ENCODE assay signal across 9 mouse cellular contexts in genomic region chr14:12680819-12681638, GRCm38 (mm10).
DNase-seq lines count a peak whose midpoint lies in the region; ATAC-seq and TF ChIP-seq lines count a peak whose summit lies in the region.
"Had no signal": no experiment of that assay in that cellular context is flagged by ENCODE, and none has a peak within 500 bp of the region (broad histone marks: within the 10 kb centered on the region; RNA-seq: fewer than 3 reads in every experiment).

No protein-coding gene starts in this region.

- H3K36me3 ChIP-seq in forebrain, embryonic 15.5 days, result no peaks in the 10 kb centered on the region
- H3K36me3 ChIP-seq in forebrain, embryonic 10.5 days (replicated peaks), result no peaks in the 10 kb centered on the region
- H3K36me3 ChIP-seq in neural tube, embryonic 11.5 days (ENCODE audit: control insufficient read depth, insufficient read depth, low read length), result no peaks in the 10 kb centered on the region
- H3K36me3 ChIP-seq in hindbrain, embryonic 13.5 days, result peaks cover 7% of the 10 kb centered on the region
- H3K36me3 ChIP-seq in liver, postnatal 0 days (replicated peaks; ENCODE audit: insufficient read depth, low read length), result no peaks in the 10 kb centered on the region

- H3K4me2 ChIP-seq in forebrain, embryonic 15.5 days (replicated peaks), result no peak overlapping the region
- no peak overlapping the region for H3K4me2 ChIP-seq in neural tube, embryonic 11.5 days (ENCODE audit: low read depth)
- H3K4me2 ChIP-seq in hindbrain, embryonic 13.5 days, result no peak overlapping the region
- H3K4me2 ChIP-seq in liver, postnatal 0 days (ENCODE audit: low read depth, low read length), result no peak overlapping the region

- no peak for TF ChIP-seq CTCF in liver, postnatal 0 days (IDR thresholded peaks at IDR 0.05; ENCODE audit: low read depth)

- 60% methylated on average over 3 of the region's 3 CpGs for WGBS in forebrain, embryonic 15.5 days
- 88% methylated on average over 3 of the region's 3 CpGs for WGBS in forebrain, embryonic 10.5 days
- 59% methylated on average over 3 of the region's 3 CpGs for WGBS in neural tube, embryonic 11.5 days
- WGBS in hindbrain, embryonic 13.5 days, result 55% methylated on average over 3 of the region's 3 CpGs
- 47% methylated on average over 3 of the region's 3 CpGs for WGBS in liver, postnatal 0 days (ENCODE audit: insufficient replicate concordance)

- no peak overlapping the region for H3K9ac ChIP-seq in forebrain, embryonic 15.5 days (replicated peaks)
- no peak overlapping the region for H3K9ac ChIP-seq in neural tube, embryonic 11.5 days (ENCODE audit: low read length)
- H3K9ac ChIP-seq in hindbrain, embryonic 13.5 days, result peak overlapping the region; percentile 39; the same call in 1 of the 2 replicates
- no peak overlapping the region for H3K9ac ChIP-seq in liver, postnatal 0 days (replicated peaks)

- peak; percentile 93 for ATAC-seq in forebrain, embryonic 15.5 days (replicated peaks)
- peak; percentile 56; the same call in 1 of the 2 replicates for ATAC-seq in neural tube, embryonic 11.5 days (ENCODE audit: insufficient read depth, low FRiP score, low TSS enrichment)
- ATAC-seq in hindbrain, embryonic 13.5 days (ENCODE audit: low FRiP score), result peak; percentile 57
- no peak for ATAC-seq in liver, postnatal 0 days

- no peaks in the 10 kb centered on the region for H3K9me3 ChIP-seq in forebrain, embryonic 15.5 days
- no peaks in the 10 kb centered on the region for H3K9me3 ChIP-seq in forebrain, embryonic 10.5 days
- H3K9me3 ChIP-seq in neural tube, embryonic 11.5 days (ENCODE audit: control insufficient read depth, low read length), result no peaks in the 10 kb centered on the region
- no peaks in the 10 kb centered on the region for H3K9me3 ChIP-seq in hindbrain, embryonic 13.5 days
- no peaks in the 10 kb centered on the region for H3K9me3 ChIP-seq in liver, postnatal 0 days (ENCODE audit: low read length)

- no peak for DNase-seq in forebrain, embryonic 10.5 days (ENCODE audit: extremely low spot score, low spot score)
- no peak for DNase-seq in neural tube, embryonic 11.5 days (ENCODE audit: low spot score)
- no peak for DNase-seq in neural tube, embryonic 10.5 days (ENCODE audit: extremely low spot score, low spot score)
- DNase-seq in adrenal gland, postnatal 36 days, result no peak
- no peak for DNase-seq in liver, postnatal 0 days
- DNase-seq in urinary bladder, postnatal 14 days (ENCODE audit: low spot score), result no peak
- DNase-seq: heart, postnatal 36 days had no signal

- peak overlapping the region; percentile 63 for H3K27ac ChIP-seq in forebrain, embryonic 15.5 days (replicated peaks)
- no peak overlapping the region for H3K27ac ChIP-seq in forebrain, embryonic 10.5 days
- H3K27ac ChIP-seq in neural tube, embryonic 11.5 days (ENCODE audit: low read depth, low read length), result peak overlapping the region; percentile 50; the same call in 1 of the 2 replicates
- H3K27ac ChIP-seq in hindbrain, embryonic 13.5 days, result peak overlapping the region; percentile 68
- H3K27ac ChIP-seq in liver, postnatal 0 days (ENCODE audit: low read depth), result no peak overlapping the region

- H3K4me3 ChIP-seq in forebrain, embryonic 15.5 days, result no peak overlapping the region
- no peak overlapping the region for H3K4me3 ChIP-seq in forebrain, embryonic 10.5 days
- no peak overlapping the region for H3K4me3 ChIP-seq in neural tube, embryonic 11.5 days (ENCODE audit: low read depth, low read length)
- no peak overlapping the region for H3K4me3 ChIP-seq in hindbrain, embryonic 13.5 days
- H3K4me3 ChIP-seq in liver, postnatal 0 days (ENCODE audit: low read depth, low read length), result no peak overlapping the region

- H3K27me3 ChIP-seq in forebrain, embryonic 15.5 days, result no peaks in the 10 kb centered on the region
- H3K27me3 ChIP-seq in forebrain, embryonic 10.5 days (ENCODE audit: poor library complexity, severe bottlenecking), result no peaks in the 10 kb centered on the region
- no peaks in the 10 kb centered on the region for H3K27me3 ChIP-seq in neural tube, embryonic 11.5 days (ENCODE audit: control insufficient read depth, insufficient read depth, low read length)
- no peaks in the 10 kb centered on the region for H3K27me3 ChIP-seq in hindbrain, embryonic 13.5 days
- no peaks in the 10 kb centered on the region for H3K27me3 ChIP-seq in liver, postnatal 0 days (ENCODE audit: insufficient read depth, low read length)

- no peak for TF ChIP-seq EP300 in liver, postnatal 0 days (IDR thresholded peaks at IDR 0.05; ENCODE audit: low read depth)

- peaks cover 12% of the 10 kb centered on the region for H3K4me1 ChIP-seq in forebrain, embryonic 15.5 days
- H3K4me1 ChIP-seq in forebrain, embryonic 10.5 days, result no peaks in the 10 kb centered on the region
- no peaks in the 10 kb centered on the region for H3K4me1 ChIP-seq in neural tube, embryonic 11.5 days (ENCODE audit: control insufficient read depth, insufficient read depth, low read length)
- peaks cover 17% of the 10 kb centered on the region for H3K4me1 ChIP-seq in hindbrain, embryonic 13.5 days (replicated peaks)
- H3K4me1 ChIP-seq in liver, postnatal 0 days (ENCODE audit: insufficient read depth), result no peaks in the 10 kb centered on the region

Comparison
In these comparisons a context has a peak if more than half of its experiments do, and no peak if none do; other contexts are left out.
1. H3K27ac ChIP-seq: peak in forebrain, embryonic 15.5 days (single experiment), neural tube, embryonic 11.5 days (single experiment) and hindbrain, embryonic 13.5 days (single experiment); none in forebrain, embryonic 10.5 days (single experiment) and liver, postnatal 0 days (single experiment).